Mouse (Mus musculus): ENCODE data around the gene Sox13. TPM values are rescaled to one million over a fixed set of nuclear protein-coding genes. Genes with fewer than 3 reads are reported as not detected.

Gene Sox13
- polyA plus RNA-seq, 1 experiment = 17.2 TPM

DNA sequence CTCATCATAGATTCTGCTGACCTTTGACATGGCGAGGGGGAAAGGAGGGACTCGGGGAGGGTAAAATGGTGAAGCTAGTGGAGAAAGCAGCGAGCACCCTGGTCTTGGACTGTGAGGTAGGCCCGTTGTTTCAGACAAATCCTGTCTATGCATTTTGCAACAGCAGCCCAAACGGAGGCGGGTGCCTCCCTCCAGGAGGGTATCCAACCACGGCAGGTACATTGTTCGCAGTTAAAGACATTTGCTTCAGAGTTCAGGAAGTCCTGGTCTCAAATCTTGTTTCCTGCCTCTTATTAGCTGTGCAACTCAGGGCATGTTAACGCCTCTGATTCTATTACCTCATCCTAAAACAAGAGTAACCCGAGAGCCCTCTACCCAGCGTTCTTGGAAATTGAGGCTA lies 26.8 kb upstream of the Sox13 start:
- Histone ChIP-seq H3K4me1 (replicated peaks; ENCODE audit: control insufficient read depth, insufficient read depth, low read length) (peaks cover 16% of the 10 kb centered on the region), H3K27ac (ENCODE audit: control insufficient read depth, insufficient read depth, low read length) (no peak overlapping the region), H3K36me3 (ENCODE audit: control insufficient read depth, insufficient read depth, low read length) (no peaks in the 10 kb centered on the region), H3K4me3 (ENCODE audit: control insufficient read depth, insufficient read depth, low read length) (no peak overlapping the region), H3K27me3 (ENCODE audit: control insufficient read depth, insufficient read depth, low read length) (no peaks in the 10 kb centered on the region)
- no peak for DNase-seq
- 30% methylated on average over 11 of the region's 11 CpGs for WGBS
- TF ChIP-seq CTCF (IDR thresholded peaks at IDR 0.05; ENCODE audit: borderline replicate concordance, control insufficient read depth, extremely low read depth, insufficient read depth, low read length, poor library complexity) (no peak), POLR2A (IDR thresholded peaks at IDR 0.05; ENCODE audit: control insufficient read depth, extremely low read depth, insufficient read depth, low read length, poor library complexity) (no peak)

DNA sequence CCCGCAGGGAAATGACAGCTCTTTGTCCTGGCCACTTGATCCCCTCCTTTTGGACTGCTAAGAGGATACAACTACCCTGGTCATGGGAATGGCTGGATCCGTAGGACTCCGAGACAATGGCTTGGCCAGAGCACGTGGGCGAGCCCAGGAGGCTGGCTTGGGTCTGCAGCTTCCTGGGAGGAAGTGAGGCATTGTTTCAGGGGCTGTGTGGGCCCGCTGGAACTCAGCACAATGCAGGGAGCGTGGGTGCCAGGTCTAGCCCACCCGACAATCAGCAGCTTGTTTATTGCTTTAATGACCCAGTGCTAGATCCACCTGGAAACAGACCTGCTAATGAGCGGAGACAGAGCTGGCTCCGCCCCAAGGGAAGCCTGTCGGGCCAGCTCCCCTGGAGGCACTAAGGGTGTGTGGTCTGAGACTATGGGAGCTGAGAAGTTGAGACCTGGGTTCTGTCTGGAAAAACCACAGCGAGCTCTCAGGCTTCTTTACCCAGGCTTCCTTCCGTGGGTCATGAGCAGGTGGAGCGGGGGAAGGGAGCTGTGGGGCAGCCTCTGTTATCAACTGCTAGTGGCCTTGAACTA lies 24.3 kb upstream of the Sox13 start:
- TF ChIP-seq POLR2A (IDR thresholded peaks at IDR 0.05; ENCODE audit: control insufficient read depth, extremely low read depth, insufficient read depth, low read length, poor library complexity) = no peak
- no peak for TF ChIP-seq CTCF (IDR thresholded peaks at IDR 0.05; ENCODE audit: borderline replicate concordance, control insufficient read depth, extremely low read depth, insufficient read depth, low read length, poor library complexity)

DNA sequence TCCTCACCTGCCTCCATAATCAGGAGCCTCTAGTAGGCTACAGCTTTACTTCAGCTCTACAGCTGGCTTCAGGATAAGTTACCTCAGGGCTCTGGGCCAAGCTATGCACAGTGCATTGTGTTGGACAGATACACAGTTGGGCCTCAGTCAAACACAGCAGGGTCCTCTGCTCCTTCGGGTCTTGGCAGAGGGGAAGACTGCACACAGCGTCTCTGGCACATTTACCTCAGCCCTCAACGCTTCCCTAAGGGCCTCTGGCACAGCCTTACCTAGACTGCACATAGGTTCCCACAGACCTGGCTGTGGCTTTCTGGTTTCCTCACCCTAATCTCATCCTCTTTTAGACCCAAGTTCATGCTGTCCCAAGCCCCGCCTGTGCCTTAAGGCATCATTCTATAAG lies 22.1 kb upstream of the Sox13 start:
- H3K36me3 ChIP-seq (ENCODE audit: control insufficient read depth, insufficient read depth, low read length) = no peaks in the 10 kb centered on the region
- peaks cover 14% of the 10 kb centered on the region for H3K4me1 ChIP-seq (replicated peaks; ENCODE audit: control insufficient read depth, insufficient read depth, low read length)
- H3K4me3 ChIP-seq (ENCODE audit: control insufficient read depth, insufficient read depth, low read length) = no peak overlapping the region
- no peak for DNase-seq
- 21% methylated on average over 4 of the region's 4 CpGs for WGBS
- no peaks in the 10 kb centered on the region for H3K27me3 ChIP-seq (ENCODE audit: control insufficient read depth, insufficient read depth, low read length)
- H3K27ac ChIP-seq (ENCODE audit: control insufficient read depth, insufficient read depth, low read length) = no peak overlapping the region
- no peak for TF ChIP-seq POLR2A (IDR thresholded peaks at IDR 0.05; ENCODE audit: control insufficient read depth, extremely low read depth, insufficient read depth, low read length, poor library complexity)

More for the DNA sequence above, 24.3 kb upstream of the Sox13 start:
- peaks cover 14% of the 10 kb centered on the region for H3K4me1 ChIP-seq (replicated peaks; ENCODE audit: control insufficient read depth, insufficient read depth, low read length)
- no peak overlapping the region for H3K27ac ChIP-seq (ENCODE audit: control insufficient read depth, insufficient read depth, low read length)
- DNase-seq = no peak
- no peak overlapping the region for H3K4me3 ChIP-seq (ENCODE audit: control insufficient read depth, insufficient read depth, low read length)
- no peaks in the 10 kb centered on the region for H3K36me3 ChIP-seq (ENCODE audit: control insufficient read depth, insufficient read depth, low read length)
- WGBS = 16% methylated on average over 14 of the region's 14 CpGs
- no peaks in the 10 kb centered on the region for H3K27me3 ChIP-seq (ENCODE audit: control insufficient read depth, insufficient read depth, low read length)

DNA sequence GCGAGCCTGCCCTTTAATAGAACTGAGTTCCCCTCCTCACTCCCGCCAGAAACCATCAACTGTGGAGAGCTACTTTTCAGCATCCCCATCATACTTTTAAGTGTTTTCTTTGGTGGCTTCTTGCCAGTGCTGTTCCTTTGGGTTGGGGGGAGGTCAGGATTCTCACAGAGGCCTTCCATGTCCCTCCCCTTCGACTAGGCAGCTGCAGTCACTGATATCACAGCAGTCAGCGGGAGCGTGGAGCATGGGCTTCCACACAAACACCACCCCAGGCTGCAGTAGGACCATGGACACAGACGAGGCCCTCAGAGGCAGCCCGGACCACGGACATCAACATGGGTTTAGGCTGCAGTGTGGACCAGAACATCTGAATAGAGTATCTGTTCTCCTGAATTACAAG lies 20.1 kb upstream of the Sox13 start:
- H3K4me3 ChIP-seq (ENCODE audit: control insufficient read depth, insufficient read depth, low read length) = no peak overlapping the region
- DNase-seq = no peak
- 93% methylated on average over 8 of the region's 8 CpGs for WGBS
- peaks cover 11% of the 10 kb centered on the region for H3K4me1 ChIP-seq (replicated peaks; ENCODE audit: control insufficient read depth, insufficient read depth, low read length)
- TF ChIP-seq POLR2A (IDR thresholded peaks at IDR 0.05; ENCODE audit: control insufficient read depth, extremely low read depth, insufficient read depth, low read length, poor library complexity) (no peak), CTCF (IDR thresholded peaks at IDR 0.05; ENCODE audit: borderline replicate concordance, control insufficient read depth, extremely low read depth, insufficient read depth, low read length, poor library complexity) (no peak)
- H3K27me3 ChIP-seq (ENCODE audit: control insufficient read depth, insufficient read depth, low read length) = no peaks in the 10 kb centered on the region
- no peaks in the 10 kb centered on the region for H3K36me3 ChIP-seq (ENCODE audit: control insufficient read depth, insufficient read depth, low read length)
- H3K27ac ChIP-seq (ENCODE audit: control insufficient read depth, insufficient read depth, low read length) = no peak overlapping the region

DNA sequence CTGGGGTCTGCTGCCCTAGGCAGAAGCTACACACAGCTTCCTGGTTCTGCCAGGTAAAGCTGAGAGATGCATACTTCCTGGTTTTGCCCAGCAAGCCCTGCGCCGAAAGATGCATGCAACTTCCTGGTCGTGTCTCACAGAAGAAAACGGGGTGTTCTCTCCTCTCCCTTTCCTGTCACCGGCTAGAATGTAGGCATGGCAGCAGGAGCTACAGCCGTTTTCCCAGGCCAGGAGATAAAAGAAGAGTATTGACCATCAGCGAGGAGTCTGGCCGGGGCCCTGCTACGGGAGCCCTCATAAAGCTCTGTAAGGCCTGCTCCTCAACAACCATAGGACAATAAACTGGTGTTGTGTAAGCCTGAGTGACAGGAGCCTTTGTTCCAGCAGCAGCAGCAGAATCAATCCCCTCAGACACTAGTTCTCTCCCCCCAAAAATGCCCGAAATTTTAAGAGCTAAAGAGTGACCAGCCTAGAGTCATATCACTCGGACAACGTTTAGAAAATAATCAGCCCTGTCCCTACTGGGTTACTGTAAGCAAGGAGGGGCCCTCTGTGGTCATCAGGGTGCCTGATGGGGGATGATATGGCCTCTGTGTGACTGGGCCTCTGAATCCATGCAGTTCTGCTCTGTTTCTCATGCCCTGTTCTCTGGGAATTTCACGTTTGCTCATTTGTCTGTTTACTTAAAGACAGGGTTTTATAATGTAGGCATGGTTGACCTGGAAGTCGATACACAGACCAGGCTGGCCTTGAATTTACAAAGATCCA lies 13.9 kb upstream of the Sox13 start:
- Histone ChIP-seq H3K4me1 (replicated peaks; ENCODE audit: control insufficient read depth, insufficient read depth, low read length) (peaks cover 8% of the 10 kb centered on the region), H3K4me3 (ENCODE audit: control insufficient read depth, insufficient read depth, low read length) (no peak overlapping the region; the same call in 1 of the 2 replicates), H3K27me3 (ENCODE audit: control insufficient read depth, insufficient read depth, low read length) (no peaks in the 10 kb centered on the region), H3K36me3 (ENCODE audit: control insufficient read depth, insufficient read depth, low read length) (no peaks in the 10 kb centered on the region), H3K27ac (ENCODE audit: control insufficient read depth, insufficient read depth, low read length) (no peak overlapping the region)
- 71% methylated on average over 14 of the region's 14 CpGs for WGBS
- DNase-seq = peak; percentile 47
- TF ChIP-seq CTCF (IDR thresholded peaks at IDR 0.05; ENCODE audit: borderline replicate concordance, control insufficient read depth, extremely low read depth, insufficient read depth, low read length, poor library complexity) (no peak), POLR2A (IDR thresholded peaks at IDR 0.05; ENCODE audit: control insufficient read depth, extremely low read depth, insufficient read depth, low read length, poor library complexity) (no peak)

DNA sequence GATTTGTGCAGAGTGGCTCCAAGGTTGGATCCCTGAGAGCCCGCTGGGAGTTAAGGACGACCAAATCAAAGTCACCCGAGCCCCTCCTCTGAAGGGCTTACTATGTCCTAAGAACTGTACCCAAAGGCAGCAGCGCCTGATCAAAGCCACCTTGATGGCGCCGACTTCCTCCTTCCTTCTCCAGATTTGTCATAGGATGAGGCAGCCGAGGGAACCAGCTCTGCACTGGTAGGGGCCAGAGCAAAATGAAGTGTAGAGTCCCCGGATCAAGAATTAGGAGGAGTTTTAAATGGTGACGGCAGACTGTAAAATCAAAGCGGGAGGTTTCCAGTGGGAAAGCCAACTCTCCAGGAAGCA lies 10.6 kb upstream of the Sox13 start:
- Histone ChIP-seq H3K27ac (ENCODE audit: control insufficient read depth, insufficient read depth, low read length) (no peak overlapping the region), H3K36me3 (ENCODE audit: control insufficient read depth, insufficient read depth, low read length) (no peaks in the 10 kb centered on the region), H3K4me1 (replicated peaks; ENCODE audit: control insufficient read depth, insufficient read depth, low read length) (peaks cover 8% of the 10 kb centered on the region), H3K4me3 (ENCODE audit: control insufficient read depth, insufficient read depth, low read length) (no peak overlapping the region), H3K27me3 (ENCODE audit: control insufficient read depth, insufficient read depth, low read length) (no peaks in the 10 kb centered on the region)
- DNase-seq = no peak
- no peak for TF ChIP-seq CTCF (IDR thresholded peaks at IDR 0.05; ENCODE audit: borderline replicate concordance, control insufficient read depth, extremely low read depth, insufficient read depth, low read length, poor library complexity)
- no peak for TF ChIP-seq POLR2A (IDR thresholded peaks at IDR 0.05; ENCODE audit: control insufficient read depth, extremely low read depth, insufficient read depth, low read length, poor library complexity)
- WGBS = 84% methylated on average over 10 of the region's 10 CpGs
